Mouse (Mus musculus) heart, postnatal 25 days (tissue): ENCODE data around the gene Jam3. TPM values are rescaled to one million over a fixed set of nuclear protein-coding genes. Genes with fewer than 3 reads are reported as not detected.

ENCODE experiments used
- DNase-seq: peaks from one replicate; pipeline ENCODE4 v3.0.0; 2022; ENCODE audit warnings: low spot score
- intact Hi-C: fragments of 180-260 bp; cut with DNase I; formaldehyde crosslinking; loops from one replicate; pipeline ENCODE4 v1.15.1; 2025
- total RNA-seq, 2 experiments: library from RNA; stranded (reverse); gene quantifications; 2 replicates each; pipeline ENCODE4 v1.2.3; 2021

Gene Jam3
- 10 to 100 TPM; 13.0 to 16.6 TPM for total RNA-seq

- intact Hi-C loops, result no loop called here
Observed at GRCm38 (mm10) chr9:27154763-27155530, at the start of gene Jam3. Jam3 (minus strand) TSS chr9:27155421.

GRCm38 (mm10) chr9:27204201-27204600, 49.0 kb upstream of the Jam3 start:
- intact Hi-C loops, result no loop called here
- no peak for DNase-seq

More at GRCm38 (mm10) chr9:27154763-27155530, at the start of gene Jam3:
- DNase-seq, result peak; percentile 85

GRCm38 (mm10) chr9:27203134-27203533, 47.9 kb upstream of the Jam3 start:
- intact Hi-C loops, result no loop called here
- no peak for DNase-seq

- intact Hi-C loops, result no loop called here
- DNase-seq, result no peak
Observed at GRCm38 (mm10) chr9:27201472-27202219, 46.4 kb upstream of the Jam3 start.

- intact Hi-C loops, result no loop called here
- DNase-seq, result no peak
Observed at GRCm38 (mm10) chr9:27193592-27194080, 38.4 kb upstream of the Jam3 start.

- peak; percentile 8 for DNase-seq
- intact Hi-C loops, result no loop called here
Observed at GRCm38 (mm10) chr9:27192761-27193591, 37.8 kb upstream of the Jam3 start.

- intact Hi-C loops, result no loop called here
- peak; percentile 85 for DNase-seq
Observed at GRCm38 (mm10) chr9:27192001-27192760, 37.0 kb upstream of the Jam3 start.

- intact Hi-C loops, result loop anchor here (2.0 kb wide), 1 partner anchor 83 kb away; no protein-coding TSS in a partner anchor
- no peak for DNase-seq
Observed at GRCm38 (mm10) chr9:27191501-27191981, 36.3 kb upstream of the Jam3 start.

- intact Hi-C loops, result loop anchor here (2.0 kb wide), 1 partner anchor 82 kb away; no protein-coding TSS in a partner anchor
- DNase-seq, result no peak
Observed at GRCm38 (mm10) chr9:27190461-27190860, 35.2 kb upstream of the Jam3 start.

- DNase-seq, result no peak
- intact Hi-C loops, result no loop called here
Observed at GRCm38 (mm10) chr9:27189306-27189705, 34.1 kb upstream of the Jam3 start.

- intact Hi-C loops, result no loop called here
- DNase-seq, result no peak
Observed at GRCm38 (mm10) chr9:27188677-27189241, 33.5 kb upstream of the Jam3 start.

GRCm38 (mm10) chr9:27185820-27186219, 30.6 kb upstream of the Jam3 start:
- intact Hi-C loops, result no loop called here

GRCm38 (mm10) chr9:27182087-27182486, 26.9 kb upstream of the Jam3 start:
- intact Hi-C loops, result no loop called here
- no peak for DNase-seq

More at GRCm38 (mm10) chr9:27185820-27186219, 30.6 kb upstream of the Jam3 start:
- DNase-seq, result no peak

GRCm38 (mm10) chr9:27180492-27180891, 25.3 kb upstream of the Jam3 start:
- intact Hi-C loops, result no loop called here
- no peak for DNase-seq

GRCm38 (mm10) chr9:27178935-27179334, 23.7 kb upstream of the Jam3 start:
- intact Hi-C loops, result loop anchor here (2.0 to 5.0 kb wide), 2 partner anchors 108 to 148 kb away; no protein-coding TSS in a partner anchor

GRCm38 (mm10) chr9:27176154-27176553, 20.9 kb upstream of the Jam3 start:
- intact Hi-C loops, result loop anchor here (1.0 to 5.0 kb wide), 3 partner anchors 41 to 111 kb away; no protein-coding TSS in a partner anchor

More at GRCm38 (mm10) chr9:27178935-27179334, 23.7 kb upstream of the Jam3 start:
- no peak for DNase-seq

GRCm38 (mm10) chr9:27175682-27176081, 20.5 kb upstream of the Jam3 start:
- no peak for DNase-seq
- intact Hi-C loops, result loop anchor here (1.0 to 5.0 kb wide), 4 partner anchors 19 to 112 kb away; no protein-coding TSS in a partner anchor

More at GRCm38 (mm10) chr9:27176154-27176553, 20.9 kb upstream of the Jam3 start:
- DNase-seq, result peak; percentile 29

- DNase-seq, result no peak
- intact Hi-C loops, result loop anchor here (2.0 to 5.0 kb wide), 2 partner anchors 18 to 112 kb away; no protein-coding TSS in a partner anchor
Observed at GRCm38 (mm10) chr9:27175241-27175640, 20.0 kb upstream of the Jam3 start.
